Mouse (Mus musculus) kidney, postnatal 36 days (tissue): Measurements from ENCODE around the gene Aagab.

Experiments
- DNase-seq, 2 experiments: peaks; one replicate each; pipeline ENCODE4 v3.0.0; 2021 to 2022; ENCODE audit warnings: mixed read lengths in 2 of 2

Aagab gene

GRCm38 (mm10) chr9:63674613-63675012 is 72.2 kb downstream of the Aagab start:
- DNase-seq: no peak

- DNase-seq: no peak
Measured at GRCm38 (mm10) chr9:63677621-63678020, 75.2 kb downstream of the Aagab start.

- DNase-seq: no peak
Measured at GRCm38 (mm10) chr9:63678076-63678475, 75.6 kb downstream of the Aagab start.

GRCm38 (mm10) chr9:63682301-63682700 is 79.8 kb downstream of the Aagab start:
- DNase-seq: no peak

- no peak for DNase-seq
Measured at GRCm38 (mm10) chr9:63682943-63683342, 80.5 kb downstream of the Aagab start.

- no peak for DNase-seq
Measured at GRCm38 (mm10) chr9:63684277-63684676, 81.8 kb downstream of the Aagab start.

- no peak for DNase-seq
Measured at GRCm38 (mm10) chr9:63685352-63685751, 82.9 kb downstream of the Aagab start.

- peak in 1 of 2 experiments; percentile 69 for DNase-seq
Measured at GRCm38 (mm10) chr9:63687413-63688015, 85.1 kb downstream of the Aagab start.

- DNase-seq: no peak
Measured at GRCm38 (mm10) chr9:63690511-63690910, 88.1 kb downstream of the Aagab start.

GRCm38 (mm10) chr9:63691960-63692359 is 89.5 kb downstream of the Aagab start:
- no peak for DNase-seq
